ENCODE assay signal across 13 mouse cellular contexts in the genomic region with DNA sequence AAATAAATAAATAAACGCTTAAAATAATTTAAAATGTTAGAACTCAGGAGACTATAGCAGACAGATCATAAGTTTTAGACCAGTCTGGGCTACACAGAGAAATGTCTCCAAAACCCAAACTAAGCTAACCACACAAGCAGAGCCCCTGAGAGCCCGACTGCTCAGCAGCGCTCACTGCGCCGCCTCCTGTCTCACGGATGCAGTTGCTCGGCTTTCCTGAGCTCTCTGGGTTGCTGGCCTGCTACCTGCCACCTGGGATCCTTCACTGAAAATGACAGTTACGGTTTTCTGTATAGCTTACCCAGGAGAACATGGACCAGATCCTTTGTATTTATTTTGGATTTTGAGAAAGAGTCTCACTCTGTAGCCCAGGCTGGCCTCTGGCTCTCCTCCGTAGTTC. TPM values are rescaled to one million over a fixed set of nuclear protein-coding genes. Genes with fewer than 3 reads are reported as not detected.
DNase-seq lines count a peak whose midpoint lies in the region; ATAC-seq and TF ChIP-seq lines count a peak whose summit lies in the region.
"Had no signal": no experiment of that assay in that cellular context is flagged by ENCODE, and none has a peak within 500 bp of the region (broad histone marks: within the 10 kb centered on the region; RNA-seq: fewer than 3 reads in every experiment).

No protein-coding gene starts in this region.

- H3K27me3 ChIP-seq in embryonic facial prominence, embryonic 11.5 days (ENCODE audit: control insufficient read depth, insufficient read depth, low read length) = no peaks in the 10 kb centered on the region
- H3K27me3 ChIP-seq in embryonic facial prominence, embryonic 10.5 days (replicated peaks; ENCODE audit: low read depth, poor library complexity, severe bottlenecking) = no peaks in the 10 kb centered on the region; the same call in 1 of the 2 replicates
- H3K27me3 ChIP-seq in midbrain, embryonic 14.5 days (ENCODE audit: control insufficient read depth, insufficient read depth, low read length) = no peaks in the 10 kb centered on the region
- no peaks in the 10 kb centered on the region for H3K27me3 ChIP-seq in midbrain, embryonic 11.5 days (ENCODE audit: control insufficient read depth, insufficient read depth, low read length)
- no peaks in the 10 kb centered on the region for H3K27me3 ChIP-seq in liver, embryonic 14.5 days (ENCODE audit: control insufficient read depth, insufficient read depth, low read length)
- H3K27me3 ChIP-seq: forebrain, embryonic 13.5 days had no signal

- H3K36me3 ChIP-seq in embryonic facial prominence, embryonic 11.5 days (replicated peaks; ENCODE audit: control insufficient read depth, insufficient read depth, low read depth, low read length) = no peaks in the 10 kb centered on the region
- peaks cover 4% of the 10 kb centered on the region; the same call in 1 of the 2 replicates for H3K36me3 ChIP-seq in embryonic facial prominence, embryonic 10.5 days (replicated peaks)
- H3K36me3 ChIP-seq in midbrain, embryonic 14.5 days (ENCODE audit: control insufficient read depth, insufficient read depth, low read length) = no peaks in the 10 kb centered on the region
- H3K36me3 ChIP-seq in midbrain, embryonic 11.5 days (ENCODE audit: control insufficient read depth, insufficient read depth, low read length) = no peaks in the 10 kb centered on the region
- H3K36me3 ChIP-seq in liver, embryonic 14.5 days (replicated peaks; ENCODE audit: control insufficient read depth, insufficient read depth, low read depth) = no peaks in the 10 kb centered on the region

- H3K9ac ChIP-seq in embryonic facial prominence, embryonic 11.5 days (replicated peaks; ENCODE audit: low read length) = no peak overlapping the region
- no peak overlapping the region for H3K9ac ChIP-seq in midbrain, embryonic 14.5 days (replicated peaks; ENCODE audit: low read length)
- H3K9ac ChIP-seq in midbrain, embryonic 11.5 days (ENCODE audit: low read length) = no peak overlapping the region
- H3K9ac ChIP-seq in liver, embryonic 14.5 days (replicated peaks) = no peak overlapping the region

- 42% methylated on average over 9 of the region's 9 CpGs for WGBS in embryonic facial prominence, embryonic 11.5 days
- 51% methylated on average over 9 of the region's 9 CpGs for WGBS in embryonic facial prominence, embryonic 10.5 days
- WGBS in midbrain, embryonic 14.5 days = 46% methylated on average over 9 of the region's 9 CpGs
- WGBS in midbrain, embryonic 11.5 days = 39% methylated on average over 9 of the region's 9 CpGs
- 71% methylated on average over 9 of the region's 9 CpGs for WGBS in liver, embryonic 14.5 days (ENCODE audit: insufficient replicate concordance)

- peak; percentile 43 for TF ChIP-seq CTCF in liver, embryonic 14.5 days (IDR thresholded peaks at IDR 0.05; ENCODE audit: low read depth)

- no peak overlapping the region for H3K4me3 ChIP-seq in embryonic facial prominence, embryonic 11.5 days (ENCODE audit: low read depth, low read length)
- H3K4me3 ChIP-seq in embryonic facial prominence, embryonic 10.5 days = no peak overlapping the region
- no peak overlapping the region for H3K4me3 ChIP-seq in midbrain, embryonic 14.5 days (replicated peaks; ENCODE audit: low read depth, low read length)
- no peak overlapping the region for H3K4me3 ChIP-seq in midbrain, embryonic 11.5 days (ENCODE audit: low read depth, low read length)
- no peak overlapping the region for H3K4me3 ChIP-seq in liver, embryonic 14.5 days (ENCODE audit: insufficient read depth in 1 of 2, low read depth in 2 of 2, low read length in 2 of 2)
- H3K4me3 ChIP-seq: forebrain, embryonic 13.5 days had no signal

- H3K4me2 ChIP-seq in embryonic facial prominence, embryonic 11.5 days (ENCODE audit: low read depth, low read length) = no peak overlapping the region
- H3K4me2 ChIP-seq in midbrain, embryonic 14.5 days (ENCODE audit: low read length) = no peak overlapping the region
- no peak overlapping the region for H3K4me2 ChIP-seq in midbrain, embryonic 11.5 days
- H3K4me2 ChIP-seq in liver, embryonic 14.5 days (ENCODE audit: low read depth) = no peak overlapping the region
- H3K4me2 ChIP-seq: forebrain, embryonic 13.5 days had no signal

- no peak for ATAC-seq in embryonic facial prominence, embryonic 11.5 days (replicated peaks; ENCODE audit: insufficient number of reproducible peaks, low FRiP score, low TSS enrichment, low read depth)
- ATAC-seq in midbrain, embryonic 14.5 days (ENCODE audit: low FRiP score, low TSS enrichment) = no peak
- ATAC-seq in midbrain, embryonic 11.5 days (ENCODE audit: low FRiP score) = no peak
- ATAC-seq in liver, embryonic 14.5 days (ENCODE audit: insufficient read depth) = no peak
- ATAC-seq: forebrain, embryonic 13.5 days had no signal

- H3K9me3 ChIP-seq in embryonic facial prominence, embryonic 11.5 days (replicated peaks; ENCODE audit: control insufficient read depth, low read length) = no peaks in the 10 kb centered on the region
- H3K9me3 ChIP-seq in embryonic facial prominence, embryonic 10.5 days = no peaks in the 10 kb centered on the region
- H3K9me3 ChIP-seq in midbrain, embryonic 14.5 days (ENCODE audit: control insufficient read depth, low read length) = no peaks in the 10 kb centered on the region
- no peaks in the 10 kb centered on the region for H3K9me3 ChIP-seq in midbrain, embryonic 11.5 days (ENCODE audit: control insufficient read depth, low read length)
- no peaks in the 10 kb centered on the region for H3K9me3 ChIP-seq in liver, embryonic 14.5 days (ENCODE audit: control insufficient read depth, low read length)
- H3K9me3 ChIP-seq: forebrain, embryonic 13.5 days had no signal

- no peaks in the 10 kb centered on the region for H3K4me1 ChIP-seq in embryonic facial prominence, embryonic 11.5 days (ENCODE audit: control insufficient read depth, insufficient read depth, low read length)
- H3K4me1 ChIP-seq in embryonic facial prominence, embryonic 10.5 days = peaks cover 12% of the 10 kb centered on the region
- no peaks in the 10 kb centered on the region for H3K4me1 ChIP-seq in midbrain, embryonic 14.5 days (ENCODE audit: control insufficient read depth, insufficient read depth, low read length)
- peaks cover 5% of the 10 kb centered on the region; the same call in 1 of the 2 replicates for H3K4me1 ChIP-seq in midbrain, embryonic 11.5 days (ENCODE audit: control insufficient read depth, insufficient read depth, low read length)
- H3K4me1 ChIP-seq in liver, embryonic 14.5 days (replicated peaks; ENCODE audit: control insufficient read depth in 2 of 2, insufficient read depth in 2 of 2, low read length in 1 of 2) = peaks cover 8 to 14% of the 10 kb centered on the region in 2 experiments
- H3K4me1 ChIP-seq: forebrain, embryonic 13.5 days had no signal

- TF ChIP-seq EP300 in liver, embryonic 14.5 days (IDR thresholded peaks at IDR 0.05; ENCODE audit: low read depth) = no peak

- no peak overlapping the region for H3K27ac ChIP-seq in embryonic facial prominence, embryonic 11.5 days (replicated peaks; ENCODE audit: low read depth, low read length)
- H3K27ac ChIP-seq in embryonic facial prominence, embryonic 10.5 days (replicated peaks) = no peak overlapping the region
- no peak overlapping the region for H3K27ac ChIP-seq in midbrain, embryonic 14.5 days (replicated peaks; ENCODE audit: low read depth, low read length)
- H3K27ac ChIP-seq in midbrain, embryonic 11.5 days (ENCODE audit: low read depth, low read length) = no peak overlapping the region
- no peak overlapping the region for H3K27ac ChIP-seq in liver, embryonic 14.5 days
- H3K27ac ChIP-seq: forebrain, embryonic 13.5 days; macrophage had no signal

- peak; percentile 38 for DNase-seq in embryonic facial prominence, embryonic 11.5 days (ENCODE audit: low spot score)
- no peak for DNase-seq in embryonic facial prominence, embryonic 10.5 days (ENCODE audit: low spot score)
- peak; percentile 21 for DNase-seq in midbrain, embryonic 14.5 days
- DNase-seq in midbrain, embryonic 11.5 days (ENCODE audit: low spot score, missing footprints) = no peak
- no peak for DNase-seq in liver, embryonic 14.5 days (ENCODE audit: low read depth in 3 of 3, low spot score in 3 of 3)
- DNase-seq in thymus, postnatal 25 days = peak; percentile 81
- no peak for DNase-seq in urinary bladder, adult 18-20 months (ENCODE audit: low spot score in 2 of 2)
- no peak for DNase-seq in right cerebral cortex, postnatal 25 days
- DNase-seq: gastrocnemius, postnatal 25 days; heart, postnatal 10 days; right cerebral cortex, adult 18-20 months had no signal

RNA-seq across cellular contexts. Expression of gene Supt4a, which starts 17.0 kb away (rescaled TPM):
- 174 and 180 TPM in 2 replicates for polyA plus RNA-seq in embryonic facial prominence, embryonic 11.5 days (2014; fragmentation: Nextera tagmentation; extraction: Ambion mirVana)
- polyA plus RNA-seq in embryonic facial prominence, embryonic 10.5 days (2016; fragmentation: Nextera tagmentation; extraction: Ambion mirVana) = 184 and 185 TPM in 2 replicates
- polyA plus RNA-seq in midbrain, embryonic 14.5 days (2014; fragmentation: Nextera tagmentation; extraction: Ambion mirVana) = 150 and 163 TPM in 2 replicates
- polyA plus RNA-seq in midbrain, embryonic 11.5 days (2014; fragmentation: Nextera tagmentation; extraction: Ambion mirVana) = 148 and 163 TPM in 2 replicates
- polyA plus RNA-seq in liver, embryonic 14.5 days (2012; rRNA removed) = 111 TPM in 2 replicates
- 211 and 214 TPM in 2 replicates for polyA plus RNA-seq in liver, embryonic 14.5 days (2014; fragmentation: Nextera tagmentation; extraction: Ambion mirVana)

RNA-seq across cellular contexts. Expression of gene Tspoap1, which starts 40.0 kb away (rescaled TPM):
- polyA plus RNA-seq in embryonic facial prominence, embryonic 11.5 days (2014; fragmentation: Nextera tagmentation; extraction: Ambion mirVana) = 1.5 and 3.5 TPM in 2 replicates
- polyA plus RNA-seq in embryonic facial prominence, embryonic 10.5 days (2016; fragmentation: Nextera tagmentation; extraction: Ambion mirVana) = 4.0 and 7.0 TPM in 2 replicates
- polyA plus RNA-seq in midbrain, embryonic 14.5 days (2014; fragmentation: Nextera tagmentation; extraction: Ambion mirVana) = 54.5 and 63.4 TPM in 2 replicates
- polyA plus RNA-seq in midbrain, embryonic 11.5 days (2014; fragmentation: Nextera tagmentation; extraction: Ambion mirVana) = 7.0 and 9.0 TPM in 2 replicates
- 5.4 and 5.5 TPM in 2 replicates for polyA plus RNA-seq in liver, embryonic 14.5 days (2012; rRNA removed)
- 1.1 and 2.4 TPM in 2 replicates for polyA plus RNA-seq in liver, embryonic 14.5 days (2014; fragmentation: Nextera tagmentation; extraction: Ambion mirVana)

RNA-seq across cellular contexts. Expression of gene Rnf43, which starts 57.8 kb away (rescaled TPM):
- polyA plus RNA-seq in embryonic facial prominence, embryonic 11.5 days (2014; fragmentation: Nextera tagmentation; extraction: Ambion mirVana) = 2.0 and 4.4 TPM in 2 replicates
- 3.2 and 3.3 TPM in 2 replicates for polyA plus RNA-seq in embryonic facial prominence, embryonic 10.5 days (2016; fragmentation: Nextera tagmentation; extraction: Ambion mirVana)
- 0.28 and 0.78 TPM in 2 replicates for polyA plus RNA-seq in midbrain, embryonic 14.5 days (2014; fragmentation: Nextera tagmentation; extraction: Ambion mirVana)
- polyA plus RNA-seq in midbrain, embryonic 11.5 days (2014; fragmentation: Nextera tagmentation; extraction: Ambion mirVana) = 0.61 and 2.0 TPM in 2 replicates
- 3.5 and 4.2 TPM in 2 replicates for polyA plus RNA-seq in liver, embryonic 14.5 days (2012; rRNA removed)
- polyA plus RNA-seq in liver, embryonic 14.5 days (2014; fragmentation: Nextera tagmentation; extraction: Ambion mirVana) = 4.5 and 5.0 TPM in 2 replicates

Comparison
In these comparisons a context has a peak if more than half of its experiments do, and no peak if none do; other contexts are left out.
1. DNase-seq: peak in embryonic facial prominence, embryonic 11.5 days (single experiment), midbrain, embryonic 14.5 days (single experiment) and thymus, postnatal 25 days (single experiment); none in embryonic facial prominence, embryonic 10.5 days (single experiment), midbrain, embryonic 11.5 days (single experiment), liver, embryonic 14.5 days (0 of 3), urinary bladder, adult 18-20 months (0 of 2) and right cerebral cortex, postnatal 25 days (single experiment).